Mouse (Mus musculus): ENCODE measurements around the gene Rrp1. TPM values are rescaled to one million over a fixed set of nuclear protein-coding genes. Genes with fewer than 3 reads are reported as not detected.

Rrp1 gene
- total RNA-seq (2023) = 10 to 100 TPM; 94.0 to 94.5 TPM

GRCm38 (mm10) chr10:78412319-78413151 is at the start of gene Rrp1:
Gene Rrp1, minus strand, starts transcription at chr10:78413043.

GRCm38 (mm10) chr10:78425181-78426041 is 12.6 kb upstream of the Rrp1 start, which contains the start of gene Cstb:
Gene Cstb, plus strand, starts transcription at chr10:78425669.

GRCm38 (mm10) chr10:78351887-78352665 is 60.8 kb downstream of the Rrp1 start, which contains the start of gene Agpat3:
Gene Agpat3, minus strand, starts transcription at chr10:78352489.

Other genes starting within 250 kb of the Rrp1 start
- gene D10Jhu81e, start 243.3 kb downstream of the Rrp1 start, total RNA-seq (2023) = 10 to 100 TPM; 23.3 to 27.2 TPM
- 1 to 10 TPM; 4.9 to 5.7 TPM for gene Pwp2, start 227.9 kb downstream of the Rrp1 start, total RNA-seq (2023)
- gene Trappc10, start 168.4 kb downstream of the Rrp1 start, total RNA-seq (2023) = 10 to 100 TPM; 53.6 to 62.3 TPM
- 1 to 10 TPM; 4.1 to 6.0 TPM for gene Agpat3, start 60.6 kb downstream of the Rrp1 start, total RNA-seq (2023)
- 10 to 100 TPM; 87.7 to 97.9 TPM for gene Cstb, start 12.6 kb upstream of the Rrp1 start, total RNA-seq (2023)
- gene Pdxk, start 51.9 kb upstream of the Rrp1 start, total RNA-seq (2023) = 10 to 100 TPM; 10.4 to 15.1 TPM
- gene Olfr1358, start 104.4 kb upstream of the Rrp1 start, total RNA-seq (2023) = not detected
- gene Ilvbl, start 161.3 kb upstream of the Rrp1 start, total RNA-seq (2023) = 10 to 100 TPM; 21.0 to 21.8 TPM
- gene Syde1, start 178.9 kb upstream of the Rrp1 start, total RNA-seq (2023) = under 1 TPM in 1 of 2 experiments, not detected in 1; 0.13 TPM
- gene Olfr1357, start 205.0 kb upstream of the Rrp1 start, total RNA-seq (2023) = not detected